Mouse (Mus musculus) limb, embryonic 14.5 days (tissue): ENCODE measurements around the gene Guca1a. TPM values are rescaled to one million over a fixed set of nuclear protein-coding genes. Genes with fewer than 3 reads are reported as not detected.

Source experiments
- ATAC-seq: fragments of 200-750 bp; cut with Nextera tagmentation; 2 replicates; pipeline ENCODE4 v1.8.0; 2017; ENCODE audit warnings: low read depth, moderate number of reproducible peaks, moderate TSS enrichment; ENCODE audit not compliant: low FRiP score
- DNase-seq: peaks from one replicate; pipeline ENCODE4 v3.0.0-alpha.2; 2015; ENCODE audit warnings: low spot score
- H3K27ac ChIP-seq: fragments of 300-500 bp; sonication (generic); replicated peaks from 2 replicates; pipeline ENCODE4 v1.5.1; 2014; ENCODE audit warnings: low read depth, mild to moderate bottlenecking, low read length, moderate library complexity, mixed read lengths
- H3K27me3 ChIP-seq: fragments of 300-500 bp; sonication (generic); 2 replicates; pipeline ENCODE4 v1.6.1; 2014; ENCODE audit warnings: low read length, mixed read lengths; ENCODE audit not compliant: control insufficient read depth, insufficient read depth
- H3K36me3 ChIP-seq: fragments of 300-500 bp; sonication (generic); 2 replicates; pipeline ENCODE4 v1.6.1; 2014; ENCODE audit warnings: mild to moderate bottlenecking, low read length, moderate library complexity, mixed read lengths; ENCODE audit not compliant: control insufficient read depth, insufficient read depth
- H3K4me1 ChIP-seq: fragments of 300-500 bp; sonication (generic); 2 replicates; pipeline ENCODE4 v1.6.1; 2014; ENCODE audit warnings: antibody characterized with exemption, low read length, mixed read lengths; ENCODE audit not compliant: control insufficient read depth, insufficient read depth
- H3K4me2 ChIP-seq: fragments of 300-500 bp; sonication (generic); replicated peaks from 2 replicates; pipeline ENCODE4 v1.6.1; 2014; ENCODE audit warnings: low read depth, mild to moderate bottlenecking, low read length, moderate library complexity; ENCODE audit not compliant: severe bottlenecking
- H3K4me3 ChIP-seq: fragments of 300-500 bp; sonication (generic); replicated peaks from 2 replicates; pipeline ENCODE4 v1.5.1; 2014; ENCODE audit warnings: low read length
- H3K9ac ChIP-seq: fragments of 300-500 bp; sonication (generic); 2 replicates; pipeline ENCODE4 v1.6.1; 2014; ENCODE audit warnings: mild to moderate bottlenecking, low read depth, low read length, moderate library complexity; ENCODE audit not compliant: severe bottlenecking
- H3K9me3 ChIP-seq: fragments of 300-500 bp; sonication (generic); 2 replicates; pipeline ENCODE4 v1.6.1; 2016; ENCODE audit warnings: low read length; ENCODE audit not compliant: control insufficient read depth
- POLR2A ChIP-seq: fragments of 200-500 bp; IDR thresholded peaks from 2 replicates; pipeline ENCODE4 v1.8.0; 2012; ENCODE audit warnings: inconsistent platforms, mild to moderate bottlenecking, moderate library complexity, borderline replicate concordance; ENCODE audit not compliant: insufficient read depth, insufficient read length; ENCODE audit errors: extremely low read depth
- WGBS: fragments of 180-500 bp; shearing (Covaris S2); extraction: QIAGEN DNeasy Blood & Tissue Kit; methylation state at CpG from one replicate; pipeline ENCODE4 v1.1.7; 2014; 5-methylcytosine and 5-hydroxymethylcytosine counted together
- polyA plus RNA-seq, 2 experiments: library from polyadenylated mRNA; depleted of rRNA in 1 of 2; stranded (reverse) in 1 of 2; unstranded in 1 of 2; fragments of >200 nt; fragmentation: Nextera tagmentation in 1 of 2; extraction: Ambion mirVana in 1 of 2; gene quantifications; 2 replicates each; pipeline versions ENCODE4 v1.2.1 to v1.2.3; 2012 to 2014

Gene Guca1a
- polyA plus RNA-seq (2012; rRNA removed) (2.5 and 3.9 TPM in 2 replicates), polyA plus RNA-seq (2014; fragmentation: Nextera tagmentation; extraction: Ambion mirVana) (6.0 and 6.4 TPM in 2 replicates)

DNA sequence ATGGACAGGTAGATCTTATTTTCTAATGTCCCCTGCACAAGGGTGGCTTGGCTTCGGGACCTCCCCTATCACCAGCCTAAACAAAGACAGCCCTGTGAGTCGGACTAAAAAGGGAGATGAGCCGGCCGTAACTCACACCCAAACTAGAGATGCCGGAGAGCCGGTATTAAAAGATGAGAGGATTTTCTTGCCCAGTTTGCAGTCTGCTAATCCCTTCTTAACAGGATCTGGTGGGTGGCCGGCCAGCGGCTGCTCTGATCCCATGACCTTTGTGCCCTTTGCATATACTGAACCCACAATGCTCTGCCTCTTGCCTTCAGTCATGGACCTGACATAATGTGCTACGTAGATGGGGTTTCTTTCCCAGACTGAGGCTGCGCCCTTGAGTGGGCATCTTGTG is at the start of gene Guca1a:
Gene Guca1a (minus strand): TSS at position 134 of the 400 bp plus-strand sequence.
- no peak within 1 kb of the TSS for H3K4me3 ChIP-seq
- H3K36me3 ChIP-seq: no peaks in the 10 kb centered on the region
- H3K27me3 ChIP-seq: peaks cover 10% of the 10 kb centered on the region
- DNase-seq: no peak
- H3K9ac ChIP-seq: no peak within 1 kb of the TSS
- no peaks in the 10 kb centered on the region for H3K9me3 ChIP-seq
- no peak for ATAC-seq
- H3K4me1 ChIP-seq: peaks cover 2% of the 10 kb centered on the region; the same call in 1 of the 2 replicates
- TF ChIP-seq POLR2A: no peak
- 46% methylated on average over 10 of the region's 10 CpGs for WGBS
- H3K27ac ChIP-seq: no peak within 1 kb of the TSS
- H3K4me2 ChIP-seq: no peak within 1 kb of the TSS

GRCm38 (mm10) chr17:47449432-47449831 is 49.0 kb upstream of the Guca1a start:
- TF ChIP-seq POLR2A: no peak
- no peaks in the 10 kb centered on the region for H3K36me3 ChIP-seq
- no peak for DNase-seq
- H3K4me3 ChIP-seq: no peak overlapping the region
- 59% methylated on average over 5 of the region's 5 CpGs for WGBS
- no peaks in the 10 kb centered on the region for H3K27me3 ChIP-seq
- no peak overlapping the region for H3K4me2 ChIP-seq
- H3K4me1 ChIP-seq: peaks cover 19% of the 10 kb centered on the region
- no peak overlapping the region for H3K27ac ChIP-seq
- ATAC-seq: no peak
- no peak overlapping the region for H3K9ac ChIP-seq
- H3K9me3 ChIP-seq: no peaks in the 10 kb centered on the region

DNA sequence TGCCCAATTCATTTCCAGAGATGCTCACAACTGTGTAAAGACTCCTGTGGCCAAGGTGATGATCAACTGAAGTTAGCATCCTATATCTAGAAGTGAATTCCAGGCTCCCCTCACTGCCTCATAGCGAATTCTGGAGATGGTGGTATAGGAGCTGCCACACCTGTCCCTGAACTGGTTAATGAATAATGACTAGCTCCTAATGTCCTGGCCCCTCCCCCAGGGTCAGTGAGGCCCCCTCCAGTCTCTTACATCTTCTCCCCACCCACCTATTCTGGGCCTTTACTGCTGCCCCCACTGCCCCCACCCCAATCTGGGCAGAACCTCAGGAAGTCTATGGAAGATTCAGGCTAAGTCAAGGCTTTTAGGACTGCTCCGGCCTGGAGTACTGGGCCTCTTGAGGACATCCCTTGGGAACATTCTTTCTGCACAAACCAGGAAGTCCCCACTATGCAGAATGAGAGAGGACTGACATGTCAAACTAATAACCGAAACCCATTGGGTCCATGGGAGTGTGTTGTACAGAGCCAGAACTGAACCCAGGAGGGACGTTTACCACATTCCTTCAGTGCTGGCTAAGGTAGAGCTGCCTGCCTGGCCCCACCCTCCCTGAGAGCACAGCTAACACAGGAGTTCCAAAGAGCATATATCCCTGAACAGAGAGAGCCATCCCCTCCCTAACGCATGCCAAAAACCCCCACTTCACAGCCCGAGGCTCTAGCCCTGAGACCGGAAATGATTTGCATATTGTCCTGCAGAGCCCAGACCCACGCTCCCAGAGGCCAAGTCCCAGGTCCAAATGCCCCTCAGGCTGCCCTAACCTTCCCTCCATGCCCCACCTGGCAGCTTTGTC is 48.4 kb upstream of the Guca1a start:
- ATAC-seq (no peak), DNase-seq (no peak)
- TF ChIP-seq POLR2A: no peak
- Histone ChIP-seq H3K9me3 (no peaks in the 10 kb centered on the region), H3K4me1 (peaks cover 19% of the 10 kb centered on the region), H3K27ac (no peak overlapping the region), H3K36me3 (no peaks in the 10 kb centered on the region), H3K27me3 (no peaks in the 10 kb centered on the region), H3K4me3 (no peak overlapping the region), H3K4me2 (no peak overlapping the region), H3K9ac (no peak overlapping the region)
- 42% methylated on average over 8 of the region's 8 CpGs for WGBS

DNA sequence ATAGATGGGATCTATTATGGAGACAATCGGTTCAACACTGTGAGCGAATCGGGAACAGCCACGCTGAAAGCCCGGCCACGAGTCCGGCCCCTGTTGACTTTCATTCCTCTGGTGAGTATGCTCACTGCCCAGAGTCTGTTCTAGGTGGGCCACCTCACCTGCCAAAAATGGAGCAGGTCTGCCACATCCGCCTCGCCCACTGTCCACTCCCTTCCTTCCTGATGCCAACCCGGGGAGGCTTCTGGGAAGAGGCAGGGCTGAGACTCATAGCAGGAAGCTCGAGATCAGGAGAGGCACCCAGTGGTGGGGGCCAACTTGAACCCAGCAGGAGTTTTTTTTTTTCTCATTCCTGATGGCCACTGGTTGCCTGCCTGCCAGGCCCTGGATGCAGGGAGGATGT is 46.2 kb upstream of the Guca1a start:
- Histone ChIP-seq H3K27me3 (no peaks in the 10 kb centered on the region), H3K4me3 (no peak overlapping the region), H3K9me3 (no peaks in the 10 kb centered on the region), H3K36me3 (no peaks in the 10 kb centered on the region), H3K4me2 (no peak overlapping the region), H3K27ac (no peak overlapping the region), H3K9ac (no peak overlapping the region), H3K4me1 (peaks cover 19% of the 10 kb centered on the region)
- DNase-seq: no peak
- no peak for ATAC-seq
- TF ChIP-seq POLR2A: no peak
- WGBS: 86% methylated on average over 11 of the region's 11 CpGs

DNA sequence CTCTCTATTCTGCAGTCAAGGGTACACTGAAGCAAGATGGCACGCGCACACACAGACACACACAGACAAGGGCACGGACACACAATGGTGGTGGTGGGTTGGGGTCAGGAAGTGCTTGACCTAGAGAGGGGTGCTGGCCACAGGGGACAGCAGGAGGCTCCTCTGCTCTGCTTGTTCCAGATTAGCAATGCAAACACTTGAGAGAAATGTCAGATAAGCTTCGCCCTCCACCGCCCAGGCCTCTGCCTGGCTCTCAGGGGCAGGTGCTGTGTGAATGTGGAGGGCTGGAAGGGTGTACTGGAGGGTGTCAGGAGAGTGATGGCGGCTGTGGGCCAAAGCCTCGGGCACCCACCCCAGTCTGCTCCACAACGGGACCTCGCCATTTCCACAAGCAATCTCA is 45.6 kb upstream of the Guca1a start:
- Histone ChIP-seq H3K9ac (no peak overlapping the region), H3K9me3 (no peaks in the 10 kb centered on the region), H3K4me2 (no peak overlapping the region), H3K27ac (no peak overlapping the region), H3K4me3 (no peak overlapping the region), H3K4me1 (peaks cover 19% of the 10 kb centered on the region), H3K27me3 (no peaks in the 10 kb centered on the region), H3K36me3 (no peaks in the 10 kb centered on the region)
- ATAC-seq: no peak
- no peak for TF ChIP-seq POLR2A
- DNase-seq: no peak
- WGBS: 87% methylated on average over 9 of the region's 9 CpGs
